Mouse (Mus musculus) lung, embryonic 15.5 days (tissue): ENCODE measurements at regions not wholly inside any gene's neighbourhood (a gene's known extent, or its start where the extent isn't known, plus 50 kb on each side); places are given as distances from the start of the nearest gene placed in this dataset.
A peak's percentile ranks its signal among the peaks of the same experiment; 100 is the strongest.
"Not testable (repeated sequence)": the region's sequence is repeated elsewhere in the genome, so short reads cannot be mapped to it uniquely, and the experiment has no call there.

ENCODE experiments used
- ATAC-seq: fragments of 200-750 bp; cut with Nextera tagmentation; 2 replicates; pipeline ENCODE4 v1.8.0; 2017; ENCODE audit warnings: moderate number of reproducible peaks, borderline replicate concordance; ENCODE audit not compliant: low FRiP score, low TSS enrichment; ENCODE audit errors: extremely low read depth
- H3K27ac ChIP-seq: fragments of 300-500 bp; sonication (generic); 2 replicates; pipeline ENCODE4 v1.5.1; 2015; ENCODE audit warnings: moderate library complexity, mild to moderate bottlenecking, inconsistent platforms
- H3K27me3 ChIP-seq: fragments of 300-500 bp; sonication (generic); 2 replicates; pipeline ENCODE4 v1.6.1; 2015; ENCODE audit warnings: inconsistent platforms
- H3K36me3 ChIP-seq: fragments of 300-500 bp; sonication (generic); 2 replicates; pipeline ENCODE4 v1.6.1; 2015; ENCODE audit warnings: inconsistent platforms
- H3K4me1 ChIP-seq: fragments of 300-500 bp; sonication (generic); 2 replicates; pipeline ENCODE4 v1.6.1; 2015; ENCODE audit warnings: inconsistent platforms
- H3K4me2 ChIP-seq: fragments of 300-500 bp; sonication (generic); 2 replicates; pipeline ENCODE4 v1.6.1; 2015; ENCODE audit warnings: inconsistent platforms, mild to moderate bottlenecking, moderate library complexity
- H3K4me3 ChIP-seq: fragments of 300-500 bp; sonication (generic); 2 replicates; pipeline ENCODE4 v1.5.1; 2015; ENCODE audit warnings: mild to moderate bottlenecking, inconsistent platforms
- H3K9ac ChIP-seq: fragments of 300-500 bp; sonication (generic); 2 replicates; pipeline ENCODE4 v1.6.1; 2015; ENCODE audit warnings: inconsistent platforms
- H3K9me3 ChIP-seq: fragments of 300-500 bp; sonication (generic); 2 replicates; pipeline ENCODE4 v1.6.1; 2016; ENCODE audit warnings: inconsistent platforms
- WGBS: fragments of 180-500 bp; shearing (Covaris S2); methylation state at CpG from one replicate; pipeline ENCODE4 v1.1.7; 2015; 5-methylcytosine and 5-hydroxymethylcytosine counted together

DNA sequence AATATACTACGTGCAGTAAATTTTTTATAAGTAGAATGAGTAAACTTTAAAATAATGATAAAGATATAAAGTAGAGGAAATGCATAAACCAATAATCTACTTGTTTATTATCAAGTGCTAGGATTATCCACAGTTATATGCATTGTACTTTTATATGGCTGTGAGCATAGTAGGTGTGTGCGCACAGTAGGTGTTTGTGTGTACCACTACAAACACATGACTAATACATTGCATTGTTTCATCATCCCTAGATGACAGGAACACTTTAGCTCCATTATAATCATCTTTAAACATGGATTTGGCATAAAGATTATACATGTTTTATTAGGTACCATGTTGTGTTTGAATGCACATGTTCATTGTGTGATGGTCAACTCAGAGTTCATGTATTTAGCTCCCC is 124.7 kb upstream of the Vldlr start:
- 92% methylated on average over 2 of the region's 2 CpGs for WGBS
- no peak for ATAC-seq

GRCm38 (mm10) chr19:27094777-27095478 is 121.4 kb upstream of the Vldlr start:
- ATAC-seq = no peak

More for the DNA sequence above, 124.7 kb upstream of the Vldlr start:
- H3K27ac ChIP-seq = no peak overlapping the region
- H3K36me3 ChIP-seq = no peaks in the 10 kb centered on the region
- no peaks in the 10 kb centered on the region for H3K9me3 ChIP-seq
- H3K4me2 ChIP-seq = no peak overlapping the region
- no peak overlapping the region for H3K4me3 ChIP-seq
- no peak overlapping the region for H3K9ac ChIP-seq
- H3K27me3 ChIP-seq = no peaks in the 10 kb centered on the region
- no peaks in the 10 kb centered on the region for H3K4me1 ChIP-seq

GRCm38 (mm10) chr19:27099921-27100320 is 116.4 kb upstream of the Vldlr start:
- Histone ChIP-seq H3K27ac (no peak overlapping the region), H3K36me3 (no peaks in the 10 kb centered on the region), H3K9me3 (no peaks in the 10 kb centered on the region), H3K4me1 (no peaks in the 10 kb centered on the region), H3K27me3 (no peaks in the 10 kb centered on the region), H3K4me2 (no peak overlapping the region), H3K9ac (no peak overlapping the region), H3K4me3 (no peak overlapping the region)
- 88% methylated on average over 1 of the region's 1 CpGs for WGBS
- no peak; the same call in 1 of the 2 replicates for ATAC-seq

More at GRCm38 (mm10) chr19:27094777-27095478, 121.4 kb upstream of the Vldlr start:
- no peaks in the 10 kb centered on the region for H3K9me3 ChIP-seq
- 68% methylated on average over 13 of the region's 13 CpGs for WGBS
- H3K4me1 ChIP-seq = no peaks in the 10 kb centered on the region
- no peak overlapping the region for H3K4me3 ChIP-seq
- H3K27me3 ChIP-seq = no peaks in the 10 kb centered on the region
- H3K36me3 ChIP-seq = no peaks in the 10 kb centered on the region
- no peak overlapping the region for H3K4me2 ChIP-seq
- no peak overlapping the region for H3K9ac ChIP-seq
- H3K27ac ChIP-seq = no peak overlapping the region

DNA sequence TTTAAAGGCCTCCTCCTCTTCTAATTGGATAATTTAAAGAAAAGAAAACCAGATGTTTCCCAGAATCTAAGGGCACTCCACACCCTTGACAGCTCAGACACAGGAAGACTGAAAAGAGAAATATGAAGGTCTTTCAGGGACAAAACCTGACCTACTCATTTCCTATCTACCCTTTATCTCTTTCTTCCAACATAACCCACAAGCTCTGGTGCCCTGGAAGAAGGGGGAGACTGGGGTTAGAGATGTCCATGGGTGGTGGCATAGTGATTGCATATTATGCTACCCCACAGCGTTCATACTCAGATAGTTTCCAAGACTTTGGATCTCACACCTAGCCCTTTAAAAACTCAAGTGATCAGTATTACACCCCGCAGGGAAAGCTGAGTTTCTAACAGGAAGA is 105.8 kb upstream of the Vldlr start:
- Histone ChIP-seq H3K27ac (no peak overlapping the region), H3K4me1 (no peaks in the 10 kb centered on the region), H3K9ac (no peak overlapping the region), H3K4me3 (no peak overlapping the region), H3K9me3 (no peaks in the 10 kb centered on the region), H3K36me3 (no peaks in the 10 kb centered on the region), H3K4me2 (no peak overlapping the region), H3K27me3 (no peaks in the 10 kb centered on the region)
- no peak for ATAC-seq
- 78% methylated on average over 2 of the region's 2 CpGs for WGBS

GRCm38 (mm10) chr19:27120876-27121275 is 95.4 kb upstream of the Vldlr start:
- ATAC-seq = no peak
- Histone ChIP-seq H3K9ac (no peak overlapping the region), H3K4me3 (no peak overlapping the region), H3K9me3 (no peaks in the 10 kb centered on the region), H3K27me3 (no peaks in the 10 kb centered on the region), H3K27ac (no peak overlapping the region), H3K36me3 (no peaks in the 10 kb centered on the region), H3K4me1 (peaks cover 6% of the 10 kb centered on the region), H3K4me2 (no peak overlapping the region)
- WGBS = 65% methylated on average over 5 of the region's 5 CpGs

DNA sequence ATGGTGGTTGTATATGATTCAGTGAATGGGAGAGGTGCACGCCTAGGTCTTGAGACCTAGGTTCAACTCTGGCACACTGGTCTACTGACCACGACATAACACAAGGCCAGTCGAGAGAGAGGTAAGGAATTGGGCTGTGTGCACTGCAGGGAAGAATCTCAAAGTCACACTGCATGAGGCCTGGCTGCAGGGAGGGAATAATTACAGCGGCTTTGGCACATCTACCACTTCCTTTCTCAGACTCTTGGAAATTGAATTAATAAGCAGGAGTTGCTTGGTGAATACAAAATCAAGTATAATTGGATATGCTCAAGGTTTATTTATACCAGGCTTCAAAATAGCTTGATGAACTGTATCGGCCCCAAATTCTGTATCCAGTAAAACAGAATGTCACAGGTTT is 93.9 kb upstream of the Vldlr start:
- H3K4me2 ChIP-seq = no peak overlapping the region

GRCm38 (mm10) chr19:27123334-27123733 is 93.0 kb upstream of the Vldlr start:
- peaks cover 6% of the 10 kb centered on the region for H3K4me1 ChIP-seq
- 44% methylated on average over 8 of the region's 8 CpGs for WGBS
- no peak overlapping the region for H3K4me3 ChIP-seq
- H3K4me2 ChIP-seq = 0 out of 2 replicates have a peak overlapping the region, but pooled peaks have one; percentile 26
- no peaks in the 10 kb centered on the region for H3K27me3 ChIP-seq
- no peak overlapping the region for H3K27ac ChIP-seq
- H3K9ac ChIP-seq = no peak overlapping the region
- no peak for ATAC-seq
- no peaks in the 10 kb centered on the region for H3K9me3 ChIP-seq
- H3K36me3 ChIP-seq = no peaks in the 10 kb centered on the region

More for the DNA sequence above, 93.9 kb upstream of the Vldlr start:
- Histone ChIP-seq H3K4me3 (no peak overlapping the region), H3K9ac (no peak overlapping the region), H3K4me1 (peaks cover 6% of the 10 kb centered on the region), H3K36me3 (no peaks in the 10 kb centered on the region), H3K9me3 (no peaks in the 10 kb centered on the region), H3K27ac (no peak overlapping the region), H3K27me3 (no peaks in the 10 kb centered on the region)
- 82% methylated on average over 5 of the region's 5 CpGs for WGBS
- ATAC-seq = no peak

GRCm38 (mm10) chr19:27123806-27124469 is 92.3 kb upstream of the Vldlr start:
- ATAC-seq = no peak
- no peaks in the 10 kb centered on the region for H3K36me3 ChIP-seq
- 0 out of 2 replicates have a peak overlapping the region, but pooled peaks have one; percentile 26 for H3K4me2 ChIP-seq
- H3K4me1 ChIP-seq = peaks cover 6% of the 10 kb centered on the region
- no peaks in the 10 kb centered on the region for H3K9me3 ChIP-seq
- H3K4me3 ChIP-seq = no peak overlapping the region
- H3K27ac ChIP-seq = no peak overlapping the region
- 51% methylated on average over 11 of the region's 11 CpGs for WGBS
- no peak overlapping the region for H3K9ac ChIP-seq
- H3K27me3 ChIP-seq = no peaks in the 10 kb centered on the region

GRCm38 (mm10) chr19:27128501-27128900 is 87.8 kb upstream of the Vldlr start:
- 90% methylated on average over 4 of the region's 4 CpGs for WGBS
- H3K27me3 ChIP-seq, H3K36me3 ChIP-seq, H3K4me1 ChIP-seq, H3K9me3 ChIP-seq, H3K4me2 ChIP-seq, H3K9ac ChIP-seq, ATAC-seq, H3K27ac ChIP-seq, H3K4me3 ChIP-seq: not testable (repeated sequence)

- Histone ChIP-seq H3K27ac (no peak overlapping the region), H3K36me3 (no peaks in the 10 kb centered on the region), H3K9ac (no peak overlapping the region), H3K4me3 (no peak overlapping the region), H3K27me3 (no peaks in the 10 kb centered on the region), H3K9me3 (no peaks in the 10 kb centered on the region), H3K4me1 (no peaks in the 10 kb centered on the region), H3K4me2 (no peak overlapping the region)
- 68% methylated on average over 5 of the region's 5 CpGs for WGBS
- ATAC-seq = no peak
Observed at GRCm38 (mm10) chr19:27134360-27134759, 81.9 kb upstream of the Vldlr start.

DNA sequence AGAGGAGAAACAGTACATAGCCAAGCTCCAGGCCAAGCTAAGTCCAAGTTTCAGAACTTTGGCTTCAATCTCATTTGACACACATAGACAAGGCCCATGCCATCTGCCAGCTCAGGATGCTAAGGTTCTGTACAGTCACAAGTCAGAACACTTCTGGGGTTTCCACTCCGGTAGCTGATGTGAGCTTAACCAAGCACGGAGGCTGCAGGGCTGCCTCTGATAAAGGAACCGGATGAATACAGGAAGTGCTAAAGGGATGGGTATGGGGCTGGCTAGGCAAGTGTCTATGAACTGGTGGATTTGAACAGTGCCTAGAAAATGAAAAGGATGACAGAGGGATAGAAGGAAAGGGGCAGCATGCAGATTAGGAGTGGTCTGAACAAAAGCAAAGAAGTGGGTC is 75.4 kb upstream of the Vldlr start:
- no peak for ATAC-seq
- WGBS = 60% methylated on average over 3 of the region's 3 CpGs
- H3K9ac ChIP-seq = no peak overlapping the region

DNA sequence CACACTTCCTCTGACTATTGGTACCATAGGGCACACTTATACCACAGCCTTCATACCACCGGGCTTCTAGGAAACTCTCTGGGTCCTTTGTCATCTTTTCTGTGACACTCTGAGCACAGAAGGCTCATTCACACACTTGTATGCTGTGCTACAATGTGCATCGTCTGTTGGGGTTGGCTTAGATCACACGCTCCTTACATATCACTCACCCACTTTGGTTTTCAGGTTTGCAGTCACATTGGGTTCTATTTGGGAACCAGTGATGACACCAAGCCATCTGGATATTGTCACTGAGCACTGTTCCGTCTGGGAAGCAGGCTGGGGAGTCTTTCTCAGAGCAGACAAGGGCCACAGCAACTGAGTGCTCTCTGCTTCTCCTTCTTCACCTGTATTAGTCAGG is 74.1 kb upstream of the Vldlr start:
- no peak overlapping the region for H3K4me2 ChIP-seq
- no peak overlapping the region for H3K9ac ChIP-seq
- H3K9me3 ChIP-seq = no peaks in the 10 kb centered on the region
- peaks cover 4% of the 10 kb centered on the region; the same call in 1 of the 2 replicates for H3K4me1 ChIP-seq
- H3K4me3 ChIP-seq = no peak overlapping the region
- no peaks in the 10 kb centered on the region for H3K27me3 ChIP-seq
- ATAC-seq = no peak
- no peak overlapping the region for H3K27ac ChIP-seq
- no peaks in the 10 kb centered on the region for H3K36me3 ChIP-seq
- WGBS = 85% methylated on average over 4 of the region's 4 CpGs

More for the DNA sequence above, 75.4 kb upstream of the Vldlr start:
- H3K4me3 ChIP-seq = no peak overlapping the region
- H3K27ac ChIP-seq = no peak overlapping the region
- no peaks in the 10 kb centered on the region for H3K27me3 ChIP-seq
- no peaks in the 10 kb centered on the region for H3K9me3 ChIP-seq
- H3K4me1 ChIP-seq = 0 out of 2 replicates have a peak, but pooled peaks cover 4% of the 10 kb centered on the region
- no peaks in the 10 kb centered on the region for H3K36me3 ChIP-seq
- H3K4me2 ChIP-seq = no peak overlapping the region
